In the genomic region with DNA sequence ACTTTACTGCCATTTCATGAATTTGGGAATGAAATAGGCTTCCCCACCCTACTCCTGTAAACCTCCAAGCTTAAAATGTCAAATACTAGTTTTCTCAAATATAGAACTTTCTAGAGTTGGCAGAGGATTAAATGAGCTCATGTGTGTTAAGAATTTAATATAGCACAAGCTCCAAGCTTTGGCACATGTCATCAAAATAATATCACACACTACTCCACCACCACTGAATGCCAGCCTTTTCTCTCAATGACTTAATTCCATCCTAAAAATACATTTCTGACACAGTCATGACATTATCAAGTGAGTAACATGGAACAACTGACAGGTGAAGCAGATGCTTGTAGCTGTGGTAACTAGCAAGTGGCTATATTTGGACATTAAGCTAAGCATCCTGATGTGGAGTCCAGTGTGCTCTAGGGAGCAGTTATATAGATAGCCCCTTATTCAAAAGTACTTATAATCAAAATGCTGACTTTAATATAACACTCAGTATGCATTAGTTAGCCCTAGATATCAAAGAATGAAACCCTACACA, we compare ENCODE assay signal across 23 mouse cellular contexts.
A peak's percentile ranks its signal among the peaks of the same experiment; 100 is the strongest.
DNase-seq lines count a peak whose midpoint lies in the region; ATAC-seq and TF ChIP-seq lines count a peak whose summit lies in the region.
"Had no signal": no experiment of that assay in that cellular context is flagged by ENCODE, and none has a peak within 500 bp of the region (broad histone marks: within the 10 kb centered on the region; RNA-seq: fewer than 3 reads in every experiment).

No protein-coding gene starts in this region.

- no peak overlapping the region for H3K9ac ChIP-seq in heart, embryonic 16.5 days (ENCODE audit: low read length)
- H3K9ac ChIP-seq in heart, adult 2 months (ENCODE audit: low read depth, low read length), result no peak overlapping the region
- H3K9ac ChIP-seq: embryonic facial prominence, embryonic 15.5 days; hindbrain, embryonic 12.5 days had no signal

- ATAC-seq in frontal cortex, adult (ENCODE audit: low TSS enrichment), result peak; percentile 55; the same call in 1 of the 2 replicates
- ATAC-seq in heart, embryonic 16.5 days (replicated peaks; ENCODE audit: extremely low read depth, insufficient read depth, low FRiP score), result peak; percentile 70
- no peak for ATAC-seq in megakaryocyte-erythroid progenitor cell, adult 5-6 weeks (replicated peaks; ENCODE audit: low FRiP score, low TSS enrichment, poor library complexity, severe bottlenecking)
- ATAC-seq: hindbrain, embryonic 16.5 days; inflammation-experienced regulatory T-cells, adult 6 months; intestine, postnatal 0 days had no signal

- DNase-seq in frontal cortex, postnatal 14 days (ENCODE audit: low spot score in 2 of 2), result no peak
- DNase-seq in heart, adult 2 months, result no peak
- DNase-seq in brain, embryonic 14.5 days (ENCODE audit: low read depth), result peak; percentile 11
- DNase-seq: adrenal gland, adult 2 months; adrenal gland, postnatal 25 days; cerebellum, adult 11 months; cerebellum, adult 8-10 months; cerebellum, postnatal 14 days; embryo, embryonic 11 days; gastrocnemius, adult 2 months; gastrocnemius, postnatal 25 days; heart, postnatal 4 days; kidney, adult 8-10 months had no signal

- H3K9me3 ChIP-seq in heart, embryonic 16.5 days (replicated peaks; ENCODE audit: control insufficient read depth, low read length), result no peaks in the 10 kb centered on the region
- H3K9me3 ChIP-seq: embryonic facial prominence, embryonic 15.5 days; heart, embryonic 10.5 days; hindbrain, embryonic 12.5 days had no signal

- no peak for TF ChIP-seq CTCF in heart, adult 2 months (IDR thresholded peaks at IDR 0.05)
- TF ChIP-seq CTCF in brain, embryonic 14.5 days (IDR thresholded peaks at IDR 0.05; ENCODE audit: borderline replicate concordance, extremely low read depth, insufficient read depth, insufficient read length), result no peak

- H3K27ac ChIP-seq in heart, embryonic 16.5 days (ENCODE audit: low read length), result peak overlapping the region; percentile 46
- H3K27ac ChIP-seq in heart, adult 2 months, result no peak overlapping the region
- H3K27ac ChIP-seq: embryonic facial prominence, embryonic 15.5 days; gastrocnemius, adult 2 months; heart, embryonic 10.5 days; hindbrain, embryonic 12.5 days had no signal

- peaks cover 2% of the 10 kb centered on the region; the same call in 1 of the 2 replicates for H3K4me1 ChIP-seq in heart, embryonic 16.5 days (ENCODE audit: control insufficient read depth, insufficient read depth, low read length)
- H3K4me1 ChIP-seq in heart, adult 2 months (ENCODE audit: control insufficient read depth, insufficient read depth, low read length), result no peaks in the 10 kb centered on the region
- H3K4me1 ChIP-seq: embryonic facial prominence, embryonic 15.5 days; heart, embryonic 10.5 days; hindbrain, embryonic 12.5 days had no signal

- H3K4me3 ChIP-seq in heart, embryonic 16.5 days (ENCODE audit: low read length), result no peak overlapping the region
- H3K4me3 ChIP-seq in heart, adult 2 months, result no peak overlapping the region
- H3K4me3 ChIP-seq: embryonic facial prominence, embryonic 15.5 days; erythroblast, embryonic 14.5 days; gastrocnemius, adult 2 months; heart, embryonic 10.5 days; hindbrain, embryonic 12.5 days had no signal

- H3K27me3 ChIP-seq in heart, embryonic 16.5 days (ENCODE audit: control insufficient read depth, insufficient read depth, low read length), result no peaks in the 10 kb centered on the region
- no peaks in the 10 kb centered on the region for H3K27me3 ChIP-seq in heart, adult 2 months (ENCODE audit: control insufficient read depth, insufficient read depth, low read length)
- H3K27me3 ChIP-seq: embryonic facial prominence, embryonic 15.5 days; hindbrain, embryonic 12.5 days had no signal

- H3K36me3 ChIP-seq in heart, embryonic 16.5 days (ENCODE audit: control insufficient read depth, insufficient read depth), result no peaks in the 10 kb centered on the region
- no peaks in the 10 kb centered on the region for H3K36me3 ChIP-seq in heart, adult 2 months (ENCODE audit: control insufficient read depth, insufficient read depth, low read length)
- H3K36me3 ChIP-seq: embryonic facial prominence, embryonic 15.5 days; heart, embryonic 10.5 days; hindbrain, embryonic 12.5 days had no signal

- TF ChIP-seq EP300 in heart, adult 2 months (IDR thresholded peaks at IDR 0.05; ENCODE audit: insufficient read depth, low read depth, low read length), result no peak

- TF ChIP-seq POLR2A in heart, adult 2 months (IDR thresholded peaks at IDR 0.05; ENCODE audit: insufficient read depth, low read depth, low read length), result no peak
- TF ChIP-seq POLR2A in brain, embryonic 14.5 days (IDR thresholded peaks at IDR 0.05; ENCODE audit: borderline replicate concordance, extremely low read depth, insufficient read depth, insufficient read length, poor library complexity, severe bottlenecking), result no peak

- intact Hi-C loops in heart, adult 2 months (cut with DNase I), result no loop called here

- no peak overlapping the region for H3K4me2 ChIP-seq in heart, embryonic 16.5 days (ENCODE audit: low read depth, low read length)
- H3K4me2 ChIP-seq: embryonic facial prominence, embryonic 15.5 days; hindbrain, embryonic 12.5 days had no signal

- H3K79me2 ChIP-seq in heart, adult 2 months (replicated peaks; ENCODE audit: control insufficient read depth, insufficient read depth, low read length), result no peaks in the 10 kb centered on the region
